Mouse (Mus musculus): ENCODE results near the gene Ripk1.

DNA sequence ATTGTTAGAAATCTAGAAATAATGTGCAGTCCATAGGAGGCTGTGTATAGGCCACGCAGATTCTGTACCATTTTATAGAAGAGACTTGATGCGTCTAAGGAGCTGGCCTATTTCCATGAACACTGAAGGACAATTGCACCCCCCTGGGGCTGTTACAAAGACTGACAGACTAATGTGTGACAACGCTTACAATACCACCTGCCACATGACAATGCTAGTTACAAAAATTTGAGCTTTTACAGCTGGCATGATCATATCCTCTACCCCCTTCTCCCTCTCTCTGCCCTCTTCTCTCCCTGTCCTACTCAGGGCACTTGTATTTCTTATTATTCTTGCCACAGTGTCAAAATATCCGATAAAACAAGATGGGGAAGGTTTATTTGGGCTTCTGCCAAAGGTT, 79.8 kb downstream of the Ripk1 start:
- no peak for TF ChIP-seq CTCF (IDR thresholded peaks at IDR 0.05; ENCODE audit: control insufficient read depth, insufficient read depth, low read length)
- no peak for TF ChIP-seq POLR2A (IDR thresholded peaks at IDR 0.05; ENCODE audit: borderline replicate concordance, control insufficient read depth, low read depth, low read length)

Measured in bone marrow, adult 2 months (tissue).